Mouse (Mus musculus) forelimb bud, embryonic 11.5 days (tissue): Measurements from ENCODE around the gene Map3k7.

Experiments
- DNase-seq: peaks from one replicate; pipeline ENCODE4 v3.0.0-alpha.2; 2012; ENCODE audit warnings: low read depth, low spot score

The Map3k7 gene

DNA sequence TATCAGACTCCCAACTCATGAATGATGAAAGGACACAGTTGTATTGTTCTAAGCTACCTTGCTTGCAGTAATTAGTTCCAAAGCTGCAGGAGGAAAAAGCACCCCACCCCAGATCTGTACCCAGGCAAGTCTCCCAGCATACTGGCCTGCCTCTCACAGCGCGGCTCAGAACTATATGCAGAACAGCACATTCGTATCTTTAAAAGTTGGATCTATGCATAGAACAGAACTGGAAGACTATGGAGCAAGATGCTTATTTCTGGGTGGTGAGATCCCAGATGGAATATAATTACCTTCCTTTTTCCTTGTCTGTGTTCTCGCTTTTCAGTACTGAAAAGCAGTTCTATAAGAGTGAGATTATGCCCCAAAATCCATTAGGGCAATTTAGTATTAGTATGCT lies 96.8 kb downstream of the Map3k7 start:
- no peak for DNase-seq

DNA sequence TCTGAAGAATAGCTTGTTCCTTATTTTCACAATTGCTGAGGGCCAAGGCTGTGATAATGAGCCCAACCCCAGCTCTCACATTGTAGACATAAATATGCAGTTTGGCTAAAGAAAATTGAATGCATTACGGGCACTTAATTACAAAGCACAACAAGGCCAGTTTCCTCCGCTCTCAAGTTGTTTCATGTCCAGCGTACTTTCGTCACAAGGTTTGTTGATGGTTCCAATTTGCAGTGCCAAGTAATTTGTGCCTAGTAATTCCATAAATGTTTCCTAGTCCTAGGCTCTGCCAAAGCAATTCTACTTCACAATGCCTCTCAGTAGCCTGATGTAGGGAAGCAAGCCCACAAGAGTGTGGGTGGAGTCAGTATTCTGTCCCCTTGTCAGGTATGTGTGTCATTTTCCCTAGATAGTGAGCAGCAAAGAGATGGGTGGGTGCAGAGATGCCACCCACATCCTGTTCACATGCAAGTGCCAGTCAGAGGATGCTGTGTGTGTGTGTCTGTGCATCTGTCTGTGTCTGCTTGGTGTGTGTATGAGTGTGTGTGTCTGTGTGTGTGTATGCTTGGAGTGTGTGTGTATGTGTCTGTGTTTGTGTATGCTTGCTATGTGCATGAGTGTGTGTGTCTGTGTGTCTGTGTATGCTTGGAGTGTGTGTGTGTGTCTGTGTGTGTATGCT lies 98.6 kb downstream of the Map3k7 start:
- DNase-seq, result no peak

DNA sequence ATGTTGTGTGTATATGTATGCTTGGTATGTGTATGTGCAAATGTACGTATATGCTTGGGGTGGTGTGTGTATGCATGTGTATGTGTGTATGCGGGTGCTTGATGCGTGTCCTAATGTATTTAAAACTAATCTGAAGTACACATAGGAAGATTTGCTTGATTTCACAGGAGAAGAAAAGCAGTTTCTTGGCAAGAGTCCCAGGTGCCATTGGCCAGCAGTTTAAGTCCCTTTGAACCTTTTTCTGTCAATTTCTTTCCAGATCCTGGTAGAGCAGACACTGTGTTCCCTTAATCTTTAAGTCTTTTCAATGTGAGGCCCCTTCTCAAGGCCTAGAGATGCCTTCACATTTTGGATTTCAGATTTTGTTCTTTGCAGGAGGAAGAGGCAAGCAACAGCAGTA lies 99.4 kb downstream of the Map3k7 start:
- DNase-seq, result no peak
